Mouse (Mus musculus): Measurements from ENCODE around the gene Tert. TPM values are rescaled to one million over a fixed set of nuclear protein-coding genes. Genes with fewer than 3 reads are reported as not detected.

The Tert gene
- 5.5 and 7.6 TPM in 2 replicates for polyA plus RNA-seq (2015; fragmentation: Nextera tagmentation; extraction: Ambion mirVana)

DNA sequence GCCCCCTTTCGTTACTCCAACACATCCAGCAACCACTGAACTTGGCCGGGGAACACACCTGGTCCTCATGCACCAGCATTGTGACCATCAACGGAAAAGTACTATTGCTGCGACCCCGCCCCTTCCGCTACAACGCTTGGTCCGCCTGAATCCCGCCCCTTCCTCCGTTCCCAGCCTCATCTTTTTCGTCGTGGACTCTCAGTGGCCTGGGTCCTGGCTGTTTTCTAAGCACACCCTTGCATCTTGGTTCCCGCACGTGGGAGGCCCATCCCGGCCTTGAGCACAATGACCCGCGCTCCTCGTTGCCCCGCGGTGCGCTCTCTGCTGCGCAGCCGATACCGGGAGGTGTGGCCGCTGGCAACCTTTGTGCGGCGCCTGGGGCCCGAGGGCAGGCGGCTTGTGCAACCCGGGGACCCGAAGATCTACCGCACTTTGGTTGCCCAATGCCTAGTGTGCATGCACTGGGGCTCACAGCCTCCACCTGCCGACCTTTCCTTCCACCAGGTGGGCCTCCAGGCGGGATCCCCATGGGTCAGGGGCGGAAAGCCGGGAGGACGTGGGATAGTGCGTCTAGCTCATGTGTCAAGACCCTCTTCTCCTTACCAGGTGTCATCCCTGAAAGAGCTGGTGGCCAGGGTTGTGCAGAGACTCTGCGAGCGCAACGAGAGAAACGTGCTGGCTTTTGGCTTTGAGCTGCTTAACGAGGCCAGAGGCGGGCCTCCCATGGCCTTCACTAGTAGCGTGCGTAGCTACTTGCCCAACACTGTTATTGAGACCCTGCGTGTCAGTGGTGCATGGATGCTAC lies at the start of gene Tert:
Gene Tert (plus strand): TSS at position 167 of the 805 bp plus-strand sequence.
- H3K4me1 ChIP-seq (replicated peaks; ENCODE audit: control insufficient read depth, insufficient read depth, low read length) = peaks cover 28% of the 10 kb centered on the region
- H3K4me3 ChIP-seq (replicated peaks; ENCODE audit: low read length) = peak within 1 kb of the TSS; percentile 72
- peak; percentile 88 for ATAC-seq
- 8% methylated on average over 47 of the region's 47 CpGs for WGBS
- no peaks in the 10 kb centered on the region for H3K9me3 ChIP-seq (ENCODE audit: control insufficient read depth, low read length)
- peak within 1 kb of the TSS; percentile 95 for H3K4me2 ChIP-seq (ENCODE audit: low read length)
- no peak within 1 kb of the TSS for H3K27ac ChIP-seq (ENCODE audit: low read length)
- peak within 1 kb of the TSS; percentile 79 for H3K9ac ChIP-seq (replicated peaks; ENCODE audit: low read depth, low read length)
- no peaks in the 10 kb centered on the region for H3K36me3 ChIP-seq (ENCODE audit: control insufficient read depth, insufficient read depth)
- no peaks in the 10 kb centered on the region for H3K27me3 ChIP-seq (replicated peaks; ENCODE audit: control insufficient read depth, insufficient read depth, low read length)

DNA sequence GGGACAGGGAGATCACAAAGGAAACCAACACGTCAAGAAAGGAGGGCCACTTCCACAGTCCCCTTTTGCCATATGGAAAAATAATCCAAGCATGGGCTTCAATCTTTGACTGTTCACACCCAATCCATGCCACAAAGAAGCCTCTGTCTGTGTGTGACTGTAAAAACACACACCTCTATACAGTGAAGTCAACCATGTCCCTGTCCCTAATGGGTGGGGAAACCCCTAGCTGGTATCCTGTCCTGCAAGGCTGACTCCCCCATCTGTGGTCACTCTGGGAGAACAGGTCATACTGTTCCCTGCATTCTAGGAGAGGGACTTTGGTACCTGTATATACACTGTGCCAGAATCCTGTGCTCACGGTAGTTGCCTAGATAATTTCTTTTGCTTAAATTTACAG lies 49.4 kb upstream of the Tert start:
- no peak overlapping the region for H3K27ac ChIP-seq (ENCODE audit: low read length)
- H3K4me3 ChIP-seq (replicated peaks; ENCODE audit: low read length) = no peak overlapping the region
- H3K9me3 ChIP-seq (ENCODE audit: control insufficient read depth, low read length) = no peaks in the 10 kb centered on the region
- no peaks in the 10 kb centered on the region for H3K4me1 ChIP-seq (replicated peaks; ENCODE audit: control insufficient read depth, insufficient read depth, low read length)
- 81% methylated on average over 2 of the region's 2 CpGs for WGBS
- no peaks in the 10 kb centered on the region for H3K36me3 ChIP-seq (ENCODE audit: control insufficient read depth, insufficient read depth)
- H3K4me2 ChIP-seq (ENCODE audit: low read length) = no peak overlapping the region
- no peak overlapping the region for H3K9ac ChIP-seq (replicated peaks; ENCODE audit: low read depth, low read length)
- H3K27me3 ChIP-seq (replicated peaks; ENCODE audit: control insufficient read depth, insufficient read depth, low read length) = no peaks in the 10 kb centered on the region
- ATAC-seq = no peak

DNA sequence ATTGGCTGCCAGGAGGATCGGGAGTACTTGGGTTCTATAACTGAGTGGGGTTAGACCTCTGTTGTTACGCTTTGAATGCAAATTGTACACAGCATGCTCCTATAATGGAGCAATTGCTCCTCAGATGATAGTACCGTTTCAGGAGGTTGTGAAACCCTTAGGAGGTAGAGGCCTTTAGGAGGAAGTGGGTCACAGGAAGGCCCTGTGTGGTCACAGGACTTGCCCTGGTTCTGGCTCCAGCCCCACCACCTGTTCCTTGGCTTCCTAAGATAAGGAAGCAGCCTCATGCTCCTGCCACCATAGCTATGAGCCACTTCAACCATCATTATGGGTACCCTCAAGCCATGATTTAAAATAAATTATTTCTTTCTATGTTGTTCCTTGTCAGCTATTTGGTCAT lies 35.2 kb upstream of the Tert start:
- WGBS = 95% methylated on average over 3 of the region's 3 CpGs
- H3K9ac ChIP-seq (replicated peaks; ENCODE audit: low read depth, low read length) = no peak overlapping the region
- no peaks in the 10 kb centered on the region for H3K36me3 ChIP-seq (ENCODE audit: control insufficient read depth, insufficient read depth)
- H3K27ac ChIP-seq (ENCODE audit: low read length) = no peak overlapping the region
- no peaks in the 10 kb centered on the region for H3K4me1 ChIP-seq (replicated peaks; ENCODE audit: control insufficient read depth, insufficient read depth, low read length)
- no peaks in the 10 kb centered on the region for H3K27me3 ChIP-seq (replicated peaks; ENCODE audit: control insufficient read depth, insufficient read depth, low read length)
- ATAC-seq = no peak
- no peak overlapping the region for H3K4me2 ChIP-seq (ENCODE audit: low read length)
- no peak overlapping the region for H3K4me3 ChIP-seq (replicated peaks; ENCODE audit: low read length)
- no peaks in the 10 kb centered on the region for H3K9me3 ChIP-seq (ENCODE audit: control insufficient read depth, low read length)

DNA sequence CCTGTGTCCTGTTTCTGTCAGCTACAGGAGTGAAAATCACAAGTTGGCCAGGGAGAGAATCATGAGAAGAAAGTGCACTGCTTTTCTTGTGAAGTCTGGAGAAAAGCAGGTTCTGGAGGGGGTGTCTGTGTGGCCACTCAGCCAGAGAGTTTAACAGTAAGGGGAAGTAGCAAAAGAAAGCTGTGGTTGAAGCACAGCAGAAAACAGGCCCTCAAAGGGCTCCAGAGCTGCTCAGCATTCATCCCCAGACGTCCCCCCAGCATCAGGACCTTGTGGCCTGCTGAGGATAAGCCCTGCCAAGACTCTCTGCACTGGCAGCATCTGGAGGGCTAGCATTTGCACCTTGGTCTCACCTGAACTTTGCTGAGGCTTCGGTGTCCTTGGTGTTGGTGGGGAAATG lies 34.2 kb upstream of the Tert start:
- Histone ChIP-seq H3K36me3 (ENCODE audit: control insufficient read depth, insufficient read depth) (no peaks in the 10 kb centered on the region), H3K4me2 (ENCODE audit: low read length) (no peak overlapping the region), H3K4me3 (replicated peaks; ENCODE audit: low read length) (no peak overlapping the region), H3K27me3 (replicated peaks; ENCODE audit: control insufficient read depth, insufficient read depth, low read length) (no peaks in the 10 kb centered on the region), H3K9ac (replicated peaks; ENCODE audit: low read depth, low read length) (no peak overlapping the region), H3K27ac (ENCODE audit: low read length) (no peak overlapping the region), H3K9me3 (ENCODE audit: control insufficient read depth, low read length) (no peaks in the 10 kb centered on the region), H3K4me1 (replicated peaks; ENCODE audit: control insufficient read depth, insufficient read depth, low read length) (no peaks in the 10 kb centered on the region)
- WGBS = 44% methylated on average over 2 of the region's 2 CpGs
- no peak for ATAC-seq

DNA sequence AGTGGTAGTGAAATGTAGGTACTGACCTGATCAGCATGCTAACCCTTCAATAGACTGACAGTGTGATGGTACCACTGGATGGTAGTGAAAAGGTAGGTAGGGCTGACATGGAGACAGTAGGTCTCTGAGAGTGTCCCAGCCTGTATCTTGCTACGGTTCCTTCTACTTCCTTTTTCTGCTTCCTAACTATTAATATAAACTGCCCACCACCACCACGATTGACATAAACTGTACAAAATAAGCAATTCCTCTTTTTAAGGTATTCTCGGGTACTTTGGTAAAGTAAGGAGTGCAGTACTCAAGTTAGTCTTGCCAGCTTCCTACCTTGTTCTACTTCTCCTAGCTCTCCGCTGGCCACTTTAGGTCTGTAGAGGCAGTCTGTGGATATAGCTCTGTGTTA lies 30.4 kb upstream of the Tert start:
- Histone ChIP-seq H3K4me3 (replicated peaks; ENCODE audit: low read length) (no peak overlapping the region), H3K4me2 (ENCODE audit: low read length) (no peak overlapping the region), H3K27me3 (replicated peaks; ENCODE audit: control insufficient read depth, insufficient read depth, low read length) (no peaks in the 10 kb centered on the region; the same call in 1 of the 2 replicates), H3K36me3 (ENCODE audit: control insufficient read depth, insufficient read depth) (no peaks in the 10 kb centered on the region), H3K27ac (ENCODE audit: low read length) (no peak overlapping the region), H3K4me1 (replicated peaks; ENCODE audit: control insufficient read depth, insufficient read depth, low read length) (no peaks in the 10 kb centered on the region), H3K9me3 (ENCODE audit: control insufficient read depth, low read length) (no peaks in the 10 kb centered on the region), H3K9ac (replicated peaks; ENCODE audit: low read depth, low read length) (no peak overlapping the region)
- WGBS = 84% methylated on average over 4 of the region's 4 CpGs
- no peak for ATAC-seq

DNA sequence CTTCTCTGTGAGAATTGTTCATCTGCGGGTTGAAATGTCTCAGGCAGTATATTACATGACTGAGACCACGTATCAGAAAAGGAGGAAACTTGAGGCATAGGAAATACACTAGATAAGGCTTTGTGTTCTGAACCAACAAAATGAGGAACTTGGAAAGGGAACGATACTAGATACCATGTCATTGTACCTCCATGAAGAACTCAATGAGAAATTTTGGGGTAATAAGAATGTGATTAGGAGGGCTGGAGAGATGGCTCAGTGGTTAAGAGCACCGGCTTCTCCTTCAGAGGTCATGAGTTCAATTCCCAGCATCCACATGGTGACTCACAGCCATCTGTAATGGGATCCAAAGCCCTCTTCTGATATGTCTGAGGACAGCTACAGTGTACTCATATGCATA lies 26.5 kb upstream of the Tert start:
- no peaks in the 10 kb centered on the region; the same call in 1 of the 2 replicates for H3K27me3 ChIP-seq (replicated peaks; ENCODE audit: control insufficient read depth, insufficient read depth, low read length)
- H3K4me2 ChIP-seq (ENCODE audit: low read length) = no peak overlapping the region
- no peak overlapping the region for H3K9ac ChIP-seq (replicated peaks; ENCODE audit: low read depth, low read length)
- H3K9me3 ChIP-seq (ENCODE audit: control insufficient read depth, low read length) = no peaks in the 10 kb centered on the region
- no peaks in the 10 kb centered on the region for H3K36me3 ChIP-seq (ENCODE audit: control insufficient read depth, insufficient read depth)
- H3K27ac ChIP-seq (ENCODE audit: low read length) = no peak overlapping the region
- WGBS = 80% methylated on average over 4 of the region's 4 CpGs
- no peak for ATAC-seq
- peaks cover 15% of the 10 kb centered on the region for H3K4me1 ChIP-seq (replicated peaks; ENCODE audit: control insufficient read depth, insufficient read depth, low read length)
- no peak overlapping the region for H3K4me3 ChIP-seq (replicated peaks; ENCODE audit: low read length)

DNA sequence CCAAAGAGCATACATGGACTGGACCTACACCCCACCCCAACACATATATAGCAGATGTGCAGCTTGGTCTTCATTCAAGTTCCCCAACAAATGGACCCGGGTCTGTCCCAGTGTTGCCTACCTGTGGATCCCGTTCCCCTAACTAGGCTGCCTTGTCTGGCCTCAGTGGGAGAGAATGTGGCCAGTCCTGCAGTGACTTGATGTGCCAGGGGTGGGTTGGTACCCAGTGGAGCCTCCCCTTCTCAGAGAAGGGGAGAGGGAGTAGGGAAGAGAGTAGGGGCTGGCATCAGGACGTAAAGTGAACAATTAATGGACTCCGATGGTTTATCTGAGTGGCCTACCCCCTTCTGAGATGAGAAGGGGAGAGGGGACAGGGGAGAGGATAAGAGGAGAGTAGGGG lies 23.7 kb upstream of the Tert start:
- H3K27ac ChIP-seq (ENCODE audit: low read length) = no peak overlapping the region
- peaks cover 13% of the 10 kb centered on the region for H3K36me3 ChIP-seq (ENCODE audit: control insufficient read depth, insufficient read depth)
- no peaks in the 10 kb centered on the region for H3K9me3 ChIP-seq (ENCODE audit: control insufficient read depth, low read length)
- no peaks in the 10 kb centered on the region; the same call in 1 of the 2 replicates for H3K27me3 ChIP-seq (replicated peaks; ENCODE audit: control insufficient read depth, insufficient read depth, low read length)
- ATAC-seq = no peak
- H3K4me1 ChIP-seq (replicated peaks; ENCODE audit: control insufficient read depth, insufficient read depth, low read length) = peaks cover 19% of the 10 kb centered on the region
- peak overlapping the region; percentile 87 for H3K9ac ChIP-seq (replicated peaks; ENCODE audit: low read depth, low read length)
- H3K4me3 ChIP-seq (replicated peaks; ENCODE audit: low read length) = peak overlapping the region; percentile 93
- WGBS = 56% methylated on average over 4 of the region's 4 CpGs
- peak overlapping the region; percentile 97 for H3K4me2 ChIP-seq (ENCODE audit: low read length)

DNA sequence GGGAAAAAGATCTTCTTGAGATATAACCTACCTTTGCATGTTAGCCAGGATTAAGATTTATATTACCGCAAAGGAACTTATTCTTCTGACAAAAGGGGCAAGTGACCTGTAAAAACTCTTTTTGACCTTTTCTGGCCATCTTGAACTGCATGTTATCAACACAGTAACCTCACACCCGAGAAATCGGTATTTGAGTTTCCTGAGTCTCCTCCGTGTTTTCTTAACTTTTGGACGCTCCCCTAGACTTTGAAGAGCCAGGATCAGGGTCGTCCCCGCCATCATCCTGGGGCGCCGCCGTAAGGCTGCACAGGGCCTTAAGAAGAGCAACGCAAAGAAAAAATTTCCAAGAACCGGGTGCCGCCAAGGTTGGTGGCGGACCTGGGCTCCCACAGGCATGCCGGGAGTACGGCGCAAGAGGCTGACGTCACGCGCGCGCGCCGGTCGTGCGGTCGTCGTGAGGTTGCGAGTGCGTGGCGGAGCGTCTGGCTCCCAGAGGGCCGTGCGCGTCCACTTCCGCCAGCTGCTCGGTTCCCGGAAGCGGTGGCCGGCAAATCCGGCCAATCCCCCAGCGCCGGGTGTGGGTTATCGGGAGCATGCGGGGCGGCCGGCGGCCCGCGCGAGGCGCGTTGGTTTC lies 23.1 kb upstream of the Tert start, which contains the start of gene Clptm1l:
Gene Clptm1l (plus strand): TSS at position 485 of the 634 bp plus-strand sequence.
- Histone ChIP-seq H3K4me2 (ENCODE audit: low read length) (peak within 1 kb of the TSS; percentile 97), H3K36me3 (ENCODE audit: control insufficient read depth, insufficient read depth) (peaks cover 17% of the 10 kb centered on the region), H3K27me3 (replicated peaks; ENCODE audit: control insufficient read depth, insufficient read depth, low read length) (no peaks in the 10 kb centered on the region), H3K9ac (replicated peaks; ENCODE audit: low read depth, low read length) (peak within 1 kb of the TSS; percentile 87), H3K27ac (ENCODE audit: low read length) (peak within 1 kb of the TSS; percentile 66; the same call in 1 of the 2 replicates), H3K9me3 (ENCODE audit: control insufficient read depth, low read length) (no peaks in the 10 kb centered on the region), H3K4me1 (replicated peaks; ENCODE audit: control insufficient read depth, insufficient read depth, low read length) (peaks cover 19% of the 10 kb centered on the region), H3K4me3 (replicated peaks; ENCODE audit: low read length) (peak within 1 kb of the TSS; percentile 93)
- ATAC-seq = peak; percentile 99
- WGBS = under 1% methylated on average over 52 of the region's 53 CpGs

DNA sequence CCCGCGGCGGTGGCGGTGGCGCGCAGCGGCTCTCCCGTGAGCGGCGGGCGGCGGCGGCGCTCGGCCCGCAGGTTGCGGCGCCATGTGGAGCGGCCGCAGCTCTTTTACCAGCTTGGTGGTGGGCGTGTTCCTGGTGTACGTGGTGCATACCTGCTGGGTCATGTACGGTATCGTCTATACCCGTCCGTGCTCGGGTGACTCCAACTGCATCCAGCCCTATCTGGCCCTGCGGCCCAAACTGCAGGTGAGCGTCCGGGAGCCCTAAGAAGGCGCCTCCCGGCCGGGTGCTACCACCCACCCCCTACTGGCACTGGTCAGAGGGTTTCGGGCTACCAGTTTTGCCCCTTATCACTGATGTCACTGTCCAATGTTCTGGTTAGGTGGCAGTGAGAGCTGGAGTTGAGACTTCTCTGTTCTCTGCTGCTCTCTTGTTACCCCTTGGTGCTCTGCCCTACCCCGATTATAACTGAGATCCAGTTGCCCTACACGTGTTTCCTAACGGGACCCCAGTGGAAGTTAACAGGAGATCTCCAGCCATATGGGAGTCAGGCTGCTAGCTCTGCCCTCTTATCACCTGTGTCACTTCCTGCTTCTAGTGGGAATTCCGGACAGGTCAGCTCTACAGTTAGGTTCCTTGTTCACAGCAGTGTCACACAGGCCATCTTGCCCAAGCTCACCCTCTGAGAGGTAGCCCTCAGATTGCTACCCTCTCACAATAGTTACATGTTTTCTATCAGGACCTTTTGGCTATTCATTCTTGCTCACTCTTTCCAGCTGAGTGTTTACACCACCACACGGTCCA lies 22.4 kb upstream of the Tert start:
- H3K9me3 ChIP-seq (ENCODE audit: control insufficient read depth, low read length) = no peaks in the 10 kb centered on the region
- H3K4me3 ChIP-seq (replicated peaks; ENCODE audit: low read length) = peak overlapping the region; percentile 93
- H3K27me3 ChIP-seq (replicated peaks; ENCODE audit: control insufficient read depth, insufficient read depth, low read length) = no peaks in the 10 kb centered on the region
- 3% methylated on average over 39 of the region's 39 CpGs for WGBS
- H3K27ac ChIP-seq (ENCODE audit: low read length) = peak overlapping the region; percentile 66; the same call in 1 of the 2 replicates
- peak; percentile 78 for ATAC-seq
- H3K4me1 ChIP-seq (replicated peaks; ENCODE audit: control insufficient read depth, insufficient read depth, low read length) = peaks cover 19% of the 10 kb centered on the region
- H3K9ac ChIP-seq (replicated peaks; ENCODE audit: low read depth, low read length) = peak overlapping the region; percentile 87
- peaks cover 24% of the 10 kb centered on the region for H3K36me3 ChIP-seq (ENCODE audit: control insufficient read depth, insufficient read depth)
- H3K4me2 ChIP-seq (ENCODE audit: low read length) = peak overlapping the region; percentile 97

Measured in forebrain, embryonic 16.5 days (tissue).